Mouse (Mus musculus) thymus, adult 18-20 months (tissue): Measurements from ENCODE around the gene Gm20903.
"Not testable (repeated sequence)": the region's sequence is repeated elsewhere in the genome, so short reads cannot be mapped to it uniquely, and the experiment has no call there.

Experiments used
- DNase-seq, 2 experiments: peaks; one replicate each; pipeline ENCODE4 v3.0.0; 2022; ENCODE audit warnings: mixed read lengths in 2 of 2

The Gm20903 gene

GRCm38 (mm10) chrY:73669015-73669414 is at the start of gene Gm20903:
TSS of gene Gm20903 (plus strand) at chrY:73669315.
- not testable (repeated sequence) for DNase-seq
